Mouse (Mus musculus) heart, adult 8-10 months (tissue): ENCODE measurements around the gene Pde4b. TPM values are rescaled to one million over a fixed set of nuclear protein-coding genes. Genes with fewer than 3 reads are reported as not detected.

Source experiments
- total RNA-seq, 4 experiments: library from RNA; stranded (reverse); gene quantifications; 2 replicates each; pipeline ENCODE4 v1.2.4; 2022

The Pde4b gene
- total RNA-seq, 4 experiments from 2014 or later, result 19.7 to 32.0 (median 21.1) TPM

Other genes with a start within 250 kb of the Pde4b start
- gene B020004J07Rik, start 243.5 kb upstream of the Pde4b start, total RNA-seq, result not detected
- gene C130073F10Rik, start 193.8 kb upstream of the Pde4b start, total RNA-seq, result not detected
- not detected for gene Gm12800, start 178.4 kb upstream of the Pde4b start, total RNA-seq
- not detected for gene Gm12794, start 147.1 kb upstream of the Pde4b start, total RNA-seq
- not detected for gene Gm12790, start 106.5 kb upstream of the Pde4b start, total RNA-seq
- not detected for gene Gm12789, start 100.9 kb upstream of the Pde4b start, total RNA-seq